Mouse (Mus musculus) liver, postnatal 0 days (tissue): ENCODE results near the gene Pom121l2.

Experiments used
- CTCF ChIP-seq: sonication (generic); IDR thresholded peaks from 2 replicates; pipeline ENCODE4 v1.5.1; 2016; ENCODE audit warnings: antibody characterized with exemption, low read depth
- EP300 ChIP-seq: IDR thresholded peaks from 2 replicates; pipeline ENCODE4 v1.6.1; 2016; ENCODE audit warnings: antibody characterized with exemption, low read depth, mild to moderate bottlenecking

GRCm38 (mm10) chr13:22036149-22036956, 55.4 kb downstream of the Pom121l2 start:
- TF ChIP-seq CTCF (no peak), EP300 (no peak)
